Mouse (Mus musculus) heart, adult 8-10 months (tissue): ENCODE measurements around the gene Gm11115. TPM values are rescaled to one million over a fixed set of nuclear protein-coding genes. Genes with fewer than 3 reads are reported as not detected.

Experiments
- DNase-seq: peaks from one replicate; pipeline ENCODE4 v3.0.0; 2022; ENCODE audit warnings: low spot score
- total RNA-seq, 4 experiments: library from RNA; stranded (reverse); gene quantifications; 2 replicates each; pipeline ENCODE4 v1.2.4; 2022

The Gm11115 gene
- not detected for total RNA-seq

GRCm38 (mm10) chr5:88153999-88154398, at the start of gene Gm11115:
Gm11115 (minus strand) TSS chr5:88154099.
- DNase-seq: no peak

- no peak for DNase-seq
Observed at GRCm38 (mm10) chr5:88111430-88111829, 42.5 kb downstream of the Gm11115 start, which contains the start of gene Gm11116. Gm11116 (minus strand) TSS chr5:88111530.

Other genes starting within 250 kb of the Gm11115 start
- not detected for gene Csn3, start 228.5 kb downstream of the Gm11115 start, total RNA-seq
- gene 2310003L06Rik, start 184.6 kb downstream of the Gm11115 start, total RNA-seq: not detected
- not detected for gene Gm28434, start 184.6 kb downstream of the Gm11115 start, total RNA-seq
- gene Cabs1, start 174.7 kb downstream of the Gm11115 start, total RNA-seq: not detected
- not detected for gene Smr3a, start 151.6 kb downstream of the Gm11115 start, total RNA-seq
- gene Smr2, start 67.5 kb downstream of the Gm11115 start, total RNA-seq: not detected
- gene Gm11116, start 42.6 kb downstream of the Gm11115 start, total RNA-seq: not detected
- not detected for gene Gm7714, start 114.8 kb upstream of the Gm11115 start, total RNA-seq
- not detected for gene Prol1, start 163.2 kb upstream of the Gm11115 start, total RNA-seq
- gene Amtn, start 222.0 kb upstream of the Gm11115 start, total RNA-seq: under 1 TPM in 1 of 4 experiments, not detected in 3; 0.50 TPM